Mouse (Mus musculus): ENCODE results near the gene Rpl7a.

DNA sequence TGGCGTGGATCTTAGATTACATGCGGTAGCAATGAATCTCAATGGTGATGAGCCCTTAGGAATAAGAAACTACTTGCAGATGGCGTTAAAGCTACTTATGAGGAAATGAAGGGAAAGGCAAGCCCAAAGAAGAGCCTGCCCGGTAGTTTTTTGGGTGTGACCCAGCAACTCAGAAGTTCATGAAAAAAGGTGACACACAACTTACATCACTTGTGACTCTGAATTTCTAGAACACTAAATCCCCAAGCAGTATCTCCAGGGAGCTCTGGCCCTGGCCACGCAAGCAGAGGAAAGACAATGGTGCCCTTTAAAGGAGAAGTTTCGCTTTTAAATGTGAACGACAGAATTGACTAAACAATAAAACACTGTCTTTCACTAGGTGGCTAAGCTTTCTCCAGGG is 7.3 kb upstream of the Rpl7a start:
- no peak for TF ChIP-seq GATA1 (IDR thresholded peaks at IDR 0.05; ENCODE audit: low read length)
- no peak for TF ChIP-seq TAL1 (IDR thresholded peaks at IDR 0.05; ENCODE audit: low read length)
